Mouse (Mus musculus) lung, postnatal 0 days (tissue): ENCODE results near the gene Slco1a1.

Experiments used
- CTCF ChIP-seq: IDR thresholded peaks from 2 replicates; pipeline ENCODE4 v1.5.1; 2016; ENCODE audit warnings: antibody characterized with exemption, mild to moderate bottlenecking
- EP300 ChIP-seq: IDR thresholded peaks from 2 replicates; pipeline ENCODE4 v1.6.1; 2016; ENCODE audit warnings: antibody characterized with exemption, mild to moderate bottlenecking, control low read depth

GRCm38 (mm10) chr6:141898197-141898596 lies 48.6 kb downstream of the Slco1a1 start:
- TF ChIP-seq CTCF: no peak
- no peak for TF ChIP-seq EP300
